Mouse (Mus musculus): ENCODE measurements around the gene Gm29582.
"Not testable (repeated sequence)": the region's sequence is repeated elsewhere in the genome, so short reads cannot be mapped to it uniquely, and the experiment has no call there.

Gene Gm29582

DNA sequence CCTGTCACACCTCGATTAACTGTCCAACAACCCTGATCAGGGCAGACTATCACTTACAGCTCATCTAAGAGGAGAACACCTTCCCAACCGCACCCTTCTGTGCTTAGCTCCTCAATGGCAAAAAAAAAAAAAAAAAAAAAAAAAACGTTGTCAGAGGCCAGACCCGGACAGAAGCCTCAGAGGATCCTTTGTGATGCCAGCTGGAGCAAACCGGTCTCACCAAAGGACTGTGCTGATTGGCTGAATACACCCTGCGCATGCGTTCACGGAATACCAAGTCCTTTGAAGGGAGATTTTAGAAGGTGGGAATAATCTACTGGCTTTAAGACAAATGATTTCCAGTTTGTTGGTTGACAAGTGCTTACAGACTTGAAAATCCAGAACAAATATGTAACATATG, at the start of gene Gm29582:
Gene Gm29582, minus strand, starts transcription at position 101 of the 400 bp plus-strand sequence.
- not testable (repeated sequence) for DNase-seq (ENCODE audit: extremely low read depth, insufficient read length, low spot score)
